Comparison of ENCODE assay signal across 17 mouse cellular contexts in genomic region chr10:69744871-69745270, GRCm38 (mm10).
DNase-seq lines count a peak whose midpoint lies in the region; ATAC-seq and TF ChIP-seq lines count a peak whose summit lies in the region.
"Had no signal": no experiment of that assay in that cellular context is flagged by ENCODE, and none has a peak within 500 bp of the region (broad histone marks: within the 10 kb centered on the region; RNA-seq: fewer than 3 reads in every experiment).

No protein-coding gene starts in this region.

- no peaks in the 10 kb centered on the region for H3K9me3 ChIP-seq in hindbrain, embryonic 10.5 days
- no peaks in the 10 kb centered on the region for H3K9me3 ChIP-seq in hindbrain, embryonic 11.5 days (ENCODE audit: control insufficient read depth, low read length)
- H3K9me3 ChIP-seq in hindbrain, embryonic 14.5 days (ENCODE audit: control insufficient read depth, low read length): no peaks in the 10 kb centered on the region
- no peaks in the 10 kb centered on the region for H3K9me3 ChIP-seq in neural tube, embryonic 13.5 days
- H3K9me3 ChIP-seq: embryonic facial prominence, embryonic 13.5 days; intestine, embryonic 15.5 days; stomach, embryonic 15.5 days had no signal

- peak overlapping the region; percentile 50 for H3K27ac ChIP-seq in hindbrain, embryonic 10.5 days
- no peak overlapping the region for H3K27ac ChIP-seq in hindbrain, embryonic 11.5 days (ENCODE audit: low read depth, low read length)
- H3K27ac ChIP-seq in embryonic fibroblast, embryonic 13.5 days (ENCODE audit: insufficient read depth, low read length): peak overlapping the region; percentile 28; the same call in 1 of the 2 replicates
- H3K27ac ChIP-seq in hindbrain, embryonic 14.5 days: peak overlapping the region; percentile 56
- H3K27ac ChIP-seq in neural tube, embryonic 13.5 days (replicated peaks): peak overlapping the region; percentile 89
- H3K27ac ChIP-seq: embryonic facial prominence, embryonic 13.5 days; intestine, embryonic 15.5 days; stomach, embryonic 15.5 days had no signal

- no peaks in the 10 kb centered on the region for H3K36me3 ChIP-seq in hindbrain, embryonic 10.5 days
- H3K36me3 ChIP-seq in hindbrain, embryonic 11.5 days (ENCODE audit: control insufficient read depth, insufficient read depth, low read length): no peaks in the 10 kb centered on the region
- H3K36me3 ChIP-seq in hindbrain, embryonic 14.5 days (replicated peaks; ENCODE audit: control insufficient read depth, insufficient read depth): no peaks in the 10 kb centered on the region
- no peaks in the 10 kb centered on the region for H3K36me3 ChIP-seq in neural tube, embryonic 13.5 days
- H3K36me3 ChIP-seq: embryonic facial prominence, embryonic 13.5 days; intestine, embryonic 15.5 days; stomach, embryonic 15.5 days had no signal

- H3K4me2 ChIP-seq in hindbrain, embryonic 11.5 days (replicated peaks; ENCODE audit: low read depth, low read length): no peak overlapping the region
- no peak overlapping the region for H3K4me2 ChIP-seq in hindbrain, embryonic 14.5 days (replicated peaks)
- no peak overlapping the region; the same call in 1 of the 2 replicates for H3K4me2 ChIP-seq in neural tube, embryonic 13.5 days
- H3K4me2 ChIP-seq: embryonic facial prominence, embryonic 13.5 days; intestine, embryonic 15.5 days; lung, embryonic 14.5 days; stomach, embryonic 15.5 days had no signal

- no peak for ATAC-seq in hindbrain, embryonic 11.5 days (ENCODE audit: low FRiP score)
- ATAC-seq in hindbrain, embryonic 14.5 days (ENCODE audit: low FRiP score): no peak
- ATAC-seq in neural tube, embryonic 13.5 days (ENCODE audit: low read depth): no peak
- ATAC-seq: intestine, embryonic 15.5 days had no signal

- H3K9ac ChIP-seq in hindbrain, embryonic 11.5 days (ENCODE audit: low read depth, low read length): no peak overlapping the region
- no peak overlapping the region for H3K9ac ChIP-seq in hindbrain, embryonic 14.5 days
- peak overlapping the region; percentile 32; the same call in 1 of the 2 replicates for H3K9ac ChIP-seq in neural tube, embryonic 13.5 days
- H3K9ac ChIP-seq: embryonic facial prominence, embryonic 13.5 days; intestine, embryonic 15.5 days; lung, embryonic 14.5 days; stomach, embryonic 15.5 days had no signal

- H3K4me1 ChIP-seq in hindbrain, embryonic 10.5 days (replicated peaks): peaks cover 28% of the 10 kb centered on the region
- 0 out of 2 replicates have a peak, but pooled peaks cover 2% of the 10 kb centered on the region for H3K4me1 ChIP-seq in hindbrain, embryonic 11.5 days (replicated peaks; ENCODE audit: control insufficient read depth, insufficient read depth, low read length)
- no peaks in the 10 kb centered on the region for H3K4me1 ChIP-seq in embryonic fibroblast, embryonic 13.5 days (ENCODE audit: control insufficient read depth, insufficient read depth, low read length)
- peaks cover 55% of the 10 kb centered on the region for H3K4me1 ChIP-seq in hindbrain, embryonic 14.5 days (replicated peaks; ENCODE audit: control insufficient read depth, insufficient read depth, low read length)
- H3K4me1 ChIP-seq in neural tube, embryonic 13.5 days (replicated peaks): peaks cover 89% of the 10 kb centered on the region

- H3K4me3 ChIP-seq in hindbrain, embryonic 10.5 days: no peak overlapping the region
- no peak overlapping the region for H3K4me3 ChIP-seq in hindbrain, embryonic 11.5 days (ENCODE audit: low read depth, low read length)
- H3K4me3 ChIP-seq in embryonic fibroblast, embryonic 13.5 days (ENCODE audit: insufficient read depth, low read length): no peak overlapping the region
- no peak overlapping the region for H3K4me3 ChIP-seq in hindbrain, embryonic 14.5 days (replicated peaks; ENCODE audit: low read length)
- no peak overlapping the region for H3K4me3 ChIP-seq in neural tube, embryonic 13.5 days
- H3K4me3 ChIP-seq: embryonic facial prominence, embryonic 13.5 days; intestine, embryonic 15.5 days; stomach, embryonic 15.5 days had no signal

- TF ChIP-seq CTCF in embryonic fibroblast, embryonic 13.5 days (IDR thresholded peaks at IDR 0.05; ENCODE audit: borderline replicate concordance, insufficient read depth, low read length): no peak

- no peaks in the 10 kb centered on the region for H3K27me3 ChIP-seq in hindbrain, embryonic 10.5 days (ENCODE audit: insufficient read depth, poor library complexity, severe bottlenecking)
- no peaks in the 10 kb centered on the region for H3K27me3 ChIP-seq in hindbrain, embryonic 11.5 days (ENCODE audit: control insufficient read depth, insufficient read depth, low read length)
- no peaks in the 10 kb centered on the region for H3K27me3 ChIP-seq in hindbrain, embryonic 14.5 days (ENCODE audit: control insufficient read depth, insufficient read depth, low read length)
- H3K27me3 ChIP-seq in neural tube, embryonic 13.5 days: no peaks in the 10 kb centered on the region
- H3K27me3 ChIP-seq: embryonic facial prominence, embryonic 13.5 days; intestine, embryonic 15.5 days; stomach, embryonic 15.5 days had no signal

- no peak for TF ChIP-seq POLR2A in embryonic fibroblast, embryonic 13.5 days (IDR thresholded peaks at IDR 0.05; ENCODE audit: low read depth, low read length)

- DNase-seq in hindbrain, embryonic 10.5 days (ENCODE audit: low spot score): no peak
- no peak for DNase-seq in hindbrain, embryonic 11.5 days (ENCODE audit: low spot score)
- DNase-seq in hindbrain, embryonic 14.5 days (ENCODE audit: low spot score): no peak
- DNase-seq in testis, postnatal 10 days (ENCODE audit: low spot score): no peak
- DNase-seq in gastrocnemius, postnatal 10 days: no peak
- DNase-seq: B cell, adult 2 months; cerebellum, adult 11 months; heart, postnatal 14 days; liver; spleen, adult 18-20 months; thymus, postnatal 36 days had no signal

- WGBS in hindbrain, embryonic 10.5 days: 75% methylated on average over 5 of the region's 5 CpGs
- 80% methylated on average over 5 of the region's 5 CpGs for WGBS in hindbrain, embryonic 11.5 days
- WGBS in hindbrain, embryonic 14.5 days: 60% methylated on average over 5 of the region's 5 CpGs
- WGBS in neural tube, embryonic 13.5 days: 61% methylated on average over 5 of the region's 5 CpGs
